Mouse (Mus musculus) neutrophil, adult 65 days (primary cell): Measurements from ENCODE around the gene Ces1h. TPM values are rescaled to one million over a fixed set of nuclear protein-coding genes. Genes with fewer than 3 reads are reported as not detected.

Source experiments
- total RNA-seq: library from RNA; stranded (reverse); gene quantifications from 2 replicates; pipeline ENCODE4 v1.2.4, GENCODE M21; 2023

Ces1h gene
- not detected in 2 replicates for total RNA-seq

GRCm38 (mm10) chr8:93379625-93380024 is at the start of gene Ces1h:
Gene Ces1h (minus strand): TSS chr8:93379725.

GRCm38 (mm10) chr8:93337207-93337606 is 42.3 kb downstream of the Ces1h start, which contains the start of gene Ces1g:
Gene Ces1g (minus strand): TSS chr8:93337308.

Other genes with a start within 250 kb of the Ces1h start
- gene Ces1c, start 248.4 kb downstream of the Ces1h start, total RNA-seq, result not detected in 2 replicates
- gene Ces1d, start 181.9 kb downstream of the Ces1h start, total RNA-seq, result 16.5 and 20.0 TPM in 2 replicates
- not detected in 2 replicates for gene Ces1e, start 150.1 kb downstream of the Ces1h start, total RNA-seq
- not detected in 2 replicates for gene Ces1f, start 100.0 kb downstream of the Ces1h start, total RNA-seq
- gene Ces1g, start 42.4 kb downstream of the Ces1h start, total RNA-seq, result not detected in 2 replicates
- not detected in 2 replicates for gene Ces5a, start 156.1 kb upstream of the Ces1h start, total RNA-seq